Mouse (Mus musculus) limb, embryonic 11.5 days (tissue): Measurements from ENCODE around the gene Ell3. TPM values are rescaled to one million over a fixed set of nuclear protein-coding genes. Genes with fewer than 3 reads are reported as not detected.

Experiments used
- ATAC-seq: fragments of 200-750 bp; cut with Nextera tagmentation; 2 replicates; pipeline ENCODE4 v1.8.0; 2017; ENCODE audit warnings: low read depth; ENCODE audit not compliant: insufficient number of reproducible peaks, low FRiP score, low TSS enrichment
- DNase-seq: peaks from one replicate; pipeline ENCODE4 v3.0.0-alpha.2; 2015; ENCODE audit warnings: low spot score
- H3K27ac ChIP-seq: fragments of 300-500 bp; sonication (generic); replicated peaks from 2 replicates; pipeline ENCODE4 v1.5.1; 2014; ENCODE audit warnings: low read depth, mild to moderate bottlenecking, low read length
- H3K27me3 ChIP-seq: fragments of 300-500 bp; sonication (generic); 2 replicates; pipeline ENCODE4 v1.6.1; 2014; ENCODE audit warnings: mild to moderate bottlenecking, low read length, mixed read lengths; ENCODE audit not compliant: control insufficient read depth, insufficient read depth
- H3K36me3 ChIP-seq: fragments of 300-500 bp; sonication (generic); 2 replicates; pipeline ENCODE4 v1.6.1; 2014; ENCODE audit warnings: mild to moderate bottlenecking, low read length, moderate library complexity, mixed read lengths; ENCODE audit not compliant: control insufficient read depth, insufficient read depth
- H3K4me1 ChIP-seq: fragments of 300-500 bp; sonication (generic); 2 replicates; pipeline ENCODE4 v1.6.1; 2014; ENCODE audit warnings: low read length, mixed read lengths; ENCODE audit not compliant: control insufficient read depth, insufficient read depth
- H3K4me2 ChIP-seq: fragments of 300-500 bp; sonication (generic); 2 replicates; pipeline ENCODE4 v1.6.1; 2014; ENCODE audit warnings: low read depth, mild to moderate bottlenecking, moderate library complexity; ENCODE audit not compliant: severe bottlenecking
- H3K4me3 ChIP-seq: fragments of 300-500 bp; sonication (generic); 2 replicates; pipeline ENCODE4 v1.5.1; 2014; ENCODE audit warnings: low read depth, low read length
- H3K9ac ChIP-seq: fragments of 300-500 bp; sonication (generic); 2 replicates; pipeline ENCODE4 v1.6.1; 2014; ENCODE audit warnings: mild to moderate bottlenecking, low read length
- H3K9me3 ChIP-seq: fragments of 300-500 bp; sonication (generic); 2 replicates; pipeline ENCODE4 v1.6.1; 2016; ENCODE audit warnings: low read length; ENCODE audit not compliant: control insufficient read depth
- WGBS: fragments of 180-500 bp; shearing (Covaris S2); extraction: QIAGEN DNeasy Blood & Tissue Kit; methylation state at CpG from one replicate; pipeline ENCODE4 v1.1.7; 2014; 5-methylcytosine and 5-hydroxymethylcytosine counted together
- polyA plus RNA-seq: library from polyadenylated mRNA; unstranded; fragments of >200 nt; fragmentation: Nextera tagmentation; extraction: Ambion mirVana; gene quantifications from 2 replicates; pipeline ENCODE4 v1.2.1, GENCODE M21; 2014

Ell3 gene
- polyA plus RNA-seq, 1 experiment from 2014 or later = 9.6 TPM

DNA sequence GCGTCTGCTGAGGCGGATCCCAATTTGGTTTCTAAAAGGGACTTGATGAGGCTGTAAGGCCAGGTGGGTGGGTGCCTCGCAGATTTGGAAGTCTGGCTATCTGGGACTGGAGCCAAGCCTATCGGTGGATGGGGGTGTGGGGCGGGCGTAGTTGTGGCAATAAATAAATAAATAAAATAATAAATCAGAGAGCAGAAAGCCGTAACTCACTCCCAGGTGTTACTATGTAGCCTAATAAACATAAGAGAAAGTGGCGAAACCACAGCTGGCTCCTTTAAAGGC, 1.1 kb downstream of the Ell3 start:
- WGBS = 6% methylated on average over 8 of the region's 8 CpGs
- Histone ChIP-seq H3K4me2 (peak overlapping the region; percentile 91), H3K27ac (no peak overlapping the region), H3K27me3 (no peaks in the 10 kb centered on the region), H3K9ac (no peak overlapping the region; the same call in 1 of the 2 replicates), H3K36me3 (peaks cover 5% of the 10 kb centered on the region; the same call in 1 of the 2 replicates), H3K4me1 (0 out of 2 replicates have a peak, but pooled peaks cover 5% of the 10 kb centered on the region), H3K9me3 (no peaks in the 10 kb centered on the region), H3K4me3 (peak overlapping the region; percentile 35; the same call in 1 of the 2 replicates)
- DNase-seq (no peak), ATAC-seq (no peak; the same call in 1 of the 2 replicates)

DNA sequence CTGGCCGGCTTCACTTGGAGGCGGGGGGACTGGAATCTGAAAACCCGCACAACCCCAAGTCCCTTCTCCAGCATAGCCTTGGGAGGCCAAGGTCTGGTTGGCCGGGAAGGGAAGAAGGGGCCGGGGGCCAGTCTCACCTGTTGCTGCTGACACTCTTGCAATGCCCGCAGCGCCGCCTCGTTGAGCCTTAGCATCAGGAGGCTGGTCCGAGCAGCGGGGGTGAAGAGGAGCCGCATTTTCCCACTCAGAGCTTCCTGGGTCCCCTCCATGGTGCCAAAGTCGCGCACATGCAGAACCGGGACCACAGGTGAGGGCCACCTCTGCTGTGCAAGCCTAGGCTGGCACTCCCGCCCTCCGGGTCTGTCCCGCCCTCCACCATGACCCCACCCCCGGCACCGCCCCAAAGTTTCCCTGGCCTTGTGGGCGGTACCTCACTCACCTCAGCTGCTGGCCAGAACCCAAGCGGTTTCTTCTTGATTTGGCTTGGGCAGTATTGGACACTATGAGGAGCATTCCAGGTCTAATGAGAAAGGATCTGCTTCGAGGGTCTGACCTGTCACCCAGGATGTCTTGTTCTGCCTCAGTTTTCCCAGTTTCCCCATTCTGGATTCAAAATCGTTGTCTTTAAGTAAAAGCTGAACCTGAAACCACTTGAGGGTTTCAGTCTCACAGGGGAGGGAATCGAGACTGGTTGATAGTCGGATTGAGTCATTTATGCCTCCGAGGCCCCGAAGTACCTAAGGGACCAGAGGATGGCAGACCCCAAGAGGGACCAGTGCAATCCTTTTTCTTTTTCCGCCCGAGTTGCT, 1.6 kb downstream of the Ell3 start:
- H3K9me3 ChIP-seq = no peaks in the 10 kb centered on the region
- no peaks in the 10 kb centered on the region for H3K27me3 ChIP-seq
- H3K4me2 ChIP-seq = peak overlapping the region; percentile 91
- peak overlapping the region; percentile 47 for H3K9ac ChIP-seq
- WGBS = under 1% methylated on average over 30 of the region's 30 CpGs
- peak; percentile 86 for ATAC-seq
- H3K4me3 ChIP-seq = peak overlapping the region; percentile 35
- H3K27ac ChIP-seq = no peak overlapping the region
- peak; percentile 84 for DNase-seq
- H3K36me3 ChIP-seq = peaks cover 5% of the 10 kb centered on the region; the same call in 1 of the 2 replicates
- H3K4me1 ChIP-seq = 0 out of 2 replicates have a peak, but pooled peaks cover 5% of the 10 kb centered on the region

DNA sequence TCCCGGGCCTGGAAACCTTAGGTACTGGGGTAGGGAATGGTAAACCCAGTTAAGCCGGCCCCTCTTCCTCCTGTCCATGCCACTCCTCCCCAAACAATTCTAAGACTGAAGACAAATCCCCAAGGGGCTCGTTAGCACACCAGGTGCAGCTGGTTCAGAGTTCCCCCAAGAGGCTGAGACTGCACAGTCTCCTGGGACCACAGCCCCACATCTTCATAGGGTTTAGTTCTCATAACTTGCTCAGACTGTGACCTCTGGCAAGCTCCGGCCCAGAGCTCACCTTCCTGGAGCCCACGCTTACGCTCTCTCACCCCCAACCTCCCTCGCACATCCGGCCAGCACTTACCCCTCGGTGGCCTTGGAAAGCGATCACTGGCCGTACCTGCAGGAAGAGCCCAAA, 2.3 kb downstream of the Ell3 start:
- no peaks in the 10 kb centered on the region for H3K27me3 ChIP-seq
- H3K9me3 ChIP-seq = no peaks in the 10 kb centered on the region
- no peak overlapping the region for H3K27ac ChIP-seq
- H3K4me1 ChIP-seq = 0 out of 2 replicates have a peak, but pooled peaks cover 5% of the 10 kb centered on the region
- H3K9ac ChIP-seq = peak overlapping the region; percentile 47
- peak; percentile 32; the same call in 1 of the 2 replicates for ATAC-seq
- peak overlapping the region; percentile 35 for H3K4me3 ChIP-seq
- peak overlapping the region; percentile 91 for H3K4me2 ChIP-seq
- 8% methylated on average over 11 of the region's 11 CpGs for WGBS
- no peak for DNase-seq
- H3K36me3 ChIP-seq = peaks cover 7% of the 10 kb centered on the region; the same call in 1 of the 2 replicates

DNA sequence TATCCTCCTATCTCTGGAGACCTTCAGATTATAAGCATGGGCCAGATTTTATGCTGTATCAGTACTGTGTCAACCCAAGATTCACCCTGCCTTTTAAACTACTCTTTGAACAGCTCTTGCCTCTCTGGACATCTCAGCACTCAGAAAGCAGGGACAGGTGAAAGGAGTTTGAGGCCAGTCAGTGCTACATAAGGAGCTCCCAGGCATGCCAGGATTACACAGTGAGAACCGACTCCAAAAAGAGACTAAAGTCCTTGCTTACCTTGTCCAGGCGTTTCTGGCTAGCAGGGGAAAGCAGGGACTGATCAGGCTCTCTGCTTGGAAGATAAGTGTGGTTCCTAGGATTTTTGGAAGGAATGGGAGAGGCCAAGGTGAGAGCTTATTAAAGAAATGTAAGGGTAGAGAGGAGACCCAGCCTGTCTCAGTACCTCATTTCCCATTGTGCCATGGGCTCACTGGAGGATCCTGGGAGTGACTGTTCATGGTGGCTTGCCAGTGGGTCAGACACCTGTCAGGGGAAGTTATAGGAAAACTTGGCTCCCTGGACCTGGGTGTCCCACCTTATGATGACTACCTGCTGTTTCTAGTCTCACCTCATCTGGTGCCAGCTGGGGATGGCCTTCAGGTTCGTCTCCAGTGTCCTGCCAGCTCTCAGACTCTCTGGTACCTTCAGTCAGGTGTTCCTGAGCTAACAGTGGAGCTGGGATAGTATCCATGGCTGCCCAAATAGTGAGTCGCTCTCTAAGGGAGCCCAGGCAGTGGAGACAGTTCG, 3.1 kb downstream of the Ell3 start:
- H3K27me3 ChIP-seq = no peaks in the 10 kb centered on the region
- H3K27ac ChIP-seq = no peak overlapping the region
- ATAC-seq (no peak), DNase-seq (no peak)
- H3K36me3 ChIP-seq = peaks cover 9% of the 10 kb centered on the region; the same call in 1 of the 2 replicates
- H3K9ac ChIP-seq = no peak overlapping the region
- WGBS = 58% methylated on average over 5 of the region's 5 CpGs
- no peak overlapping the region for H3K4me2 ChIP-seq
- H3K4me1 ChIP-seq = 0 out of 2 replicates have a peak, but pooled peaks cover 5% of the 10 kb centered on the region
- no peaks in the 10 kb centered on the region for H3K9me3 ChIP-seq
- no peak overlapping the region for H3K4me3 ChIP-seq

DNA sequence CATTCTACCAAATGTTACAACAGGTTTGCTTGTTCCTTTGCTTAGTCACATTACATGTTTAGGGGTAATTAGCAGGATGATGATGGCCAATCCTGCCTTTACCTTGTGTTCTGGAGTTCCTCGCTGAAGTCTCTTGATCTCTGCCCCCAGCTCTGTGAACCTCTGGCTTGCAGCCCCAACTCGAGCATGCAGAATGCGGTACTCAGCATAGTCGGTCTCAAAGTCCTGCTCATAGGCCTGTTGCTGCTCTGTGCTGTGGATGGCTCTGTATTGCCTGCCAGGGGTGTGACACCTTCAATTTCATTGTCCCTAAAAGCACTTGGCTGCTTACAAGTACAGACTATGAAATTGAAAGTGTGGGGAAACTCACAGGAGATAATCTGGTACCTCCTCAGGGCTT, 4.3 kb downstream of the Ell3 start:
- no peak overlapping the region for H3K27ac ChIP-seq
- DNase-seq (no peak), ATAC-seq (no peak)
- peaks cover 16% of the 10 kb centered on the region; the same call in 1 of the 2 replicates for H3K36me3 ChIP-seq
- H3K9me3 ChIP-seq = no peaks in the 10 kb centered on the region
- no peak overlapping the region for H3K4me2 ChIP-seq
- WGBS = 73% methylated on average over 4 of the region's 4 CpGs
- no peak overlapping the region for H3K4me3 ChIP-seq
- H3K4me1 ChIP-seq = 0 out of 2 replicates have a peak, but pooled peaks cover 5% of the 10 kb centered on the region
- H3K27me3 ChIP-seq = no peaks in the 10 kb centered on the region
- H3K9ac ChIP-seq = no peak overlapping the region

DNA sequence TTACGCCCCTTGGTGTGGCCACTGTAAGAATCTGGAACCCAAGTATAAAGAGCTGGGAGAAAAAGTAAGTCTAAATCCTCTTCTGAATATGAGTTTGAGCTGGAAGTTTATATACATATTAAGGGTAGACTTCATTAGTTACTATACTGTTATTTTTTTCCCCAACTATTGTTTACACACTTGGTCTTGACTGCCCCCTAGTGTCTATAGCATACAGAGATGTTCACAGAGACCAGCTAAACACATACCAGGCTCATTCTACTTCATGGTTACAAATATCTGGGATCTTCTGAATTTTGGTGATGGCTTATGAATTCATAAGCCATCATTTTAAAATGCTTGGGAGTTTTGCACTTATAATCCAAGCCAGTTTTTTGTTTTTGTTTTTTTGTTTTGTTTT, 9.2 kb downstream of the Ell3 start:
- Histone ChIP-seq H3K9ac (no peak overlapping the region), H3K9me3 (no peaks in the 10 kb centered on the region), H3K4me3 (no peak overlapping the region), H3K4me1 (no peaks in the 10 kb centered on the region), H3K4me2 (no peak overlapping the region), H3K36me3 (peaks cover 44% of the 10 kb centered on the region; the same call in 1 of the 2 replicates), H3K27ac (no peak overlapping the region), H3K27me3 (no peaks in the 10 kb centered on the region)
- 100% methylated on average over 1 of the region's 1 CpGs for WGBS
- DNase-seq (no peak), ATAC-seq (no peak)

DNA sequence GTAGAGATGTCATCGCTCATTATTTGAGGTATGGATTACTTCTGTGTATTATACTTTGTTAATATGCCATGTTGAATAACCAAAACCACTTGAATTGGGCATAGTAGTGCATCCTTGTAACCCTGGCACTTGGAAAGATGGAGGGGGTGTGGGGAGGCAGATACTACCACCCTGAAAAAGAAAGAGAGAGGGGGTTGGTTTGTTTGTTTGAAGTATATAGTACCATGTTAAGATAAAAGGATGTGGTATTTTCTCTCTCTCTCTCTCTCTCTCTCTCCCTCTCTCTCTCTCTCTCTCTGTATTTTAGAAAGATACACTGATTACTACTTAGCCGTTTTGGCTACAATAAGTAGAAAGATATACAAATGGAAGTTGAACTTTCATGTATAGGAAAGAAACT, 18.2 kb downstream of the Ell3 start:
- Histone ChIP-seq H3K9ac (no peak overlapping the region), H3K4me3 (no peak overlapping the region), H3K27me3 (no peaks in the 10 kb centered on the region), H3K36me3 (peaks cover 24% of the 10 kb centered on the region), H3K4me2 (no peak overlapping the region), H3K4me1 (no peaks in the 10 kb centered on the region), H3K27ac (no peak overlapping the region), H3K9me3 (no peaks in the 10 kb centered on the region)
- DNase-seq = no peak
- no peak for ATAC-seq
- 96% methylated on average over 2 of the region's 2 CpGs for WGBS

DNA sequence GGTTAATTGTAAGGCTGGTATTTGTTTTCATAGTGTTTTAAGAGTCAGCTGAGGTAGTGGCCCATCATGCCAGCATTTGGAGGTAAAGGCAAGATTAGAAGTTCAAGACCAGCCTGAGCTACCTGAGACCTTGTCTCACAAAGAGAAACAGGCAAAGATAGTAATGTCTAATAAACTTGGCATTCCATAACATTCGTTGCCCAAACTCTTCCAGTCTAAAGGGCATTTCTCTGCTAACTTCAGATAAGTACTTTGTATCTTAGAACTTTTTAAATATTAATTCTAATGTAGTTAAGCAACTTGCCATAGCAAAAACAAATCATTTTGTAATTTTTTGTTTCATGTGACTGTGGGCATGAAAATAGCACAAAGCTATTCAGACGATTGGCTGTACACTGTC, 20.9 kb downstream of the Ell3 start:
- Histone ChIP-seq H3K9ac (no peak overlapping the region), H3K4me2 (no peak overlapping the region), H3K27ac (no peak overlapping the region), H3K36me3 (peaks cover 18% of the 10 kb centered on the region; the same call in 1 of the 2 replicates), H3K4me1 (no peaks in the 10 kb centered on the region), H3K4me3 (no peak overlapping the region), H3K9me3 (no peaks in the 10 kb centered on the region), H3K27me3 (no peaks in the 10 kb centered on the region)
- ATAC-seq = no peak
- no peak for DNase-seq
- 96% methylated on average over 2 of the region's 2 CpGs for WGBS
